Comparison of ENCODE assay signal across 23 mouse cellular contexts in genomic region chr10:76023921-76024320, GRCm38 (mm10).
"Had no signal": no experiment of that assay in that cellular context is flagged by ENCODE, and none has a peak within 500 bp of the region (broad histone marks: within the 10 kb centered on the region; RNA-seq: fewer than 3 reads in every experiment).

No protein-coding gene starts in this region.

- H3K9me3 ChIP-seq: hindbrain, embryonic 12.5 days; limb, embryonic 15.5 days; liver, embryonic 13.5 days; liver, embryonic 15.5 days had no signal

- H3K27me3 ChIP-seq: heart, embryonic 12.5 days; hindbrain, embryonic 12.5 days; kidney, embryonic 15.5 days; limb, embryonic 13.5 days; limb, embryonic 15.5 days; liver, embryonic 13.5 days; liver, embryonic 15.5 days had no signal

- H3K36me3 ChIP-seq: heart, embryonic 12.5 days; hindbrain, embryonic 10.5 days; hindbrain, embryonic 12.5 days; kidney, embryonic 15.5 days; limb, embryonic 13.5 days; limb, embryonic 15.5 days; liver, embryonic 13.5 days; liver, embryonic 15.5 days had no signal

- H3K4me1 ChIP-seq: hindbrain, embryonic 12.5 days; limb, embryonic 13.5 days; limb, embryonic 15.5 days had no signal

- H3K4me3 ChIP-seq: gastrocnemius, adult 2 months; heart, embryonic 10.5 days; heart, embryonic 12.5 days; hindbrain, embryonic 10.5 days; hindbrain, embryonic 12.5 days; kidney, embryonic 15.5 days; limb, embryonic 13.5 days; limb, embryonic 15.5 days; liver, embryonic 13.5 days; liver, embryonic 15.5 days had no signal

- DNase-seq: gastrocnemius, adult 2 months; gastrocnemius, postnatal 10 days; gastrocnemius, postnatal 25 days; heart, adult 18-20 months; heart, postnatal 10 days; heart, postnatal 4 days; kidney, adult 11 months; kidney, adult 2 months; kidney, adult 9 months; kidney, postnatal 14 days; kidney, postnatal 36 days; layer of hippocampus, adult 9-11 months; layer of hippocampus, postnatal 36 days; left cerebral cortex, postnatal 4 days; liver, embryonic 13.5 days had no signal
